Mouse (Mus musculus) erythroblast, embryonic 14.5 days (primary cell): Measurements from ENCODE around the gene Cops4.

ENCODE experiments used
- GATA1 ChIP-seq: IDR thresholded peaks from 2 replicates; pipeline ENCODE4 v1.6.1; 2012; ENCODE audit warnings: low read length, inconsistent platforms, mixed read lengths
- TAL1 ChIP-seq: IDR thresholded peaks from 3 replicates; pipeline ENCODE4 v1.6.1; 2012; ENCODE audit warnings: low read length, inconsistent platforms, mixed read lengths

DNA sequence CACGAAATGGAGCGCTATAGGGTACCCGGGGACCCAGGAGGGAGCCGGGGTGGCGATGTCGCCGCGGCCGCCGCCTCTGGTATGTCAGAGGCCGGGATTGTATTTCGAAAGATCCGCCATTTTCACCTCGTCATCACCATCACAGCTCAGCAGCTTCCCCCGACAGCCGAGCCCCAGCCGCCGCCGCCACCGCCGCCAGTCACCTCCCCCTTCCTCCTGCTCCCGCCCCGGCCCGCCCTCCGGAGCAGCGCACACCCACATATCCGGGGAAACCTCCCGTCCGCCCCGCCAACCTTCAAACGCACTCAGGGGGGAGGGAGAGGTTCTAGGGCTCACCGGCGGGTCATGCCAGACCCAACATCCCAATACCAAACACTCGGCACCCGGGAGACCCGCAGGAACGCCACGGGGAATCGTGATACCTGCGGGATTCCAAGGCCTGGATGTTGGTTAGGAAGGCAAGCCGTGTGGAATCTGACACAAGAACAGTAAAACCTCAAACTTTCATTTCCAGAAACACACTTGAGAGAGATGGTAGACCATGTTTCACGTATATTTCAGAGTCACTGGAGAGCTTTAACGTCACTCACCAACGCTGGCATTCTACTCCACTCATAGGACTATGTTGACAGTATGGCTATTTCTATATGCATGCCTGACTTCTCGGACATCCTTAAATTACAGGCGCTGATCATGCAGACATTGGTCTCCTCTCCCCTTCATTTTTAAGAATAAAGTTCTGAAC, 19.5 kb upstream of the Cops4 start:
- TF ChIP-seq TAL1 = no peak
- TF ChIP-seq GATA1 = no peak
